Mouse (Mus musculus): Measurements from ENCODE around the gene Synrg. TPM values are rescaled to one million over a fixed set of nuclear protein-coding genes. Genes with fewer than 3 reads are reported as not detected.
A peak's percentile ranks its signal among the peaks of the same experiment; 100 is the strongest.

Synrg gene
- total RNA-seq, 2 experiments from 2014 or later, result 46.6 to 50.9 TPM

DNA sequence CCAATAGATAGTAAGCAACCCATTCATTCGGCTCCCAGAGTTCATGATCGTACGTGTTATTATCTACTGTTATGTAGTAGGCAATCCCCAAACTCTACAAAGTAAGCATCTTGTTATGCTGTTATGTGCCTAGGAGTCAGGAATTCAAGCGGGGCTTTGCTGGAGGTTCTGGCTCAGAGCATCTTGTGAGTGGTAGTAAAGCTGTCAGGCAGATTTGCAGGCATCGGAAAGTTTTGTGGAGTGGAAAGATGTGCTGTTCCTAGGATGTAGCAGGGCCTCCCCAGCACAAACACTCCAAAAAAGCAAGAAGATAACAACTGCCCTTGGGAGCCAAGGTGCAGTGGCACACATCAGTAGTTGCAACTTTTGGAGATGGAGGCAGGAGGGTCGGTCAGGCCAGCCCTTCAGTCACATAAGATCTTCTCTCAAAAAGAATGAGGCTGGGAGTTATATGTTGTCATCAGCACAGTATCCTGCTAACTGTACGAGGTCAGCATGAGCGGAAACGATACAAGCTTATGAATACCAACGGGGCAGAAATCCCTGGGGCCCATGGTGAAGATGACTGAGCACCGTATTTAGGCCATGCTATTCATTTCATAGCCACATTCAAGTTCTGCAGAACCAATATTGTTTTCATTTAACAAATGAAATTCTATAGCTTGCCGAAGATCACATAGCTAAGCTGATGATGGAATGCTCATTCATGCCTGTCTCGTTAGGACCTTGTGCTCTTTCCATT, 12.2 kb downstream of the Synrg start:
- intact Hi-C loops (cut with DNase I), result no loop called here
- no peak for DNase-seq (ENCODE audit: extremely low spot score in 1 of 2, low spot score in 2 of 2)

DNA sequence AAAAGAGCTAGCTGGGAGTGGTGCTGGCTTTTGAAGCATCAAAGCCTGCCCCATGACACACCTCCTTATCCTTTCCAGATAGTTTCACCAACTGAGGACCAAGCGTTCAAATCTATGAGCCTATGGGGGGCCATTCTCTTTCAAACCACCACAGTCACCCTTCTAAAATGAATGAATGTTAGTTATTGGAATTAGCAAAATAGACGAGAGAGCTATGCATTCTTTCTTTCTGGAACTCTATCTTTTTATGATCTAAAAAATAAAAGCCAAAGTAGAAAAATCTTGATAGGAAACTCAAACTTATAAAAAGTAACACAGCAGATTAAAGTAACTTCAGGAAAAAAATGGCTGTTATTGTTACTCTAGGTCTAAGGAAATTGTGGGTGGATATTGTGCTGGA, 13.6 kb downstream of the Synrg start:
- intact Hi-C loops (cut with DNase I), result no loop called here
- no peak for DNase-seq (ENCODE audit: extremely low spot score in 1 of 2, low spot score in 2 of 2)

GRCm38 (mm10) chr11:83979992-83980391, 15.8 kb downstream of the Synrg start:
- intact Hi-C loops (cut with DNase I), result no loop called here
- DNase-seq (ENCODE audit: extremely low spot score in 1 of 2, low spot score in 2 of 2), result no peak

GRCm38 (mm10) chr11:83981338-83981737, 17.1 kb downstream of the Synrg start:
- intact Hi-C loops (cut with DNase I), result no loop called here
- DNase-seq (ENCODE audit: extremely low spot score in 1 of 2, low spot score in 2 of 2), result no peak

GRCm38 (mm10) chr11:83991701-83992100, 27.5 kb downstream of the Synrg start:
- no peak for DNase-seq (ENCODE audit: extremely low spot score in 1 of 2, low spot score in 2 of 2)
- intact Hi-C loops (cut with DNase I), result no loop called here

GRCm38 (mm10) chr11:83993428-83993827, 29.2 kb downstream of the Synrg start:
- intact Hi-C loops (cut with DNase I), result no loop called here
- no peak for DNase-seq (ENCODE audit: extremely low spot score in 1 of 2, low spot score in 2 of 2)

GRCm38 (mm10) chr11:83994481-83994880, 30.3 kb downstream of the Synrg start:
- intact Hi-C loops (cut with DNase I), result no loop called here
- DNase-seq (ENCODE audit: extremely low spot score in 1 of 2, low spot score in 2 of 2), result no peak

DNA sequence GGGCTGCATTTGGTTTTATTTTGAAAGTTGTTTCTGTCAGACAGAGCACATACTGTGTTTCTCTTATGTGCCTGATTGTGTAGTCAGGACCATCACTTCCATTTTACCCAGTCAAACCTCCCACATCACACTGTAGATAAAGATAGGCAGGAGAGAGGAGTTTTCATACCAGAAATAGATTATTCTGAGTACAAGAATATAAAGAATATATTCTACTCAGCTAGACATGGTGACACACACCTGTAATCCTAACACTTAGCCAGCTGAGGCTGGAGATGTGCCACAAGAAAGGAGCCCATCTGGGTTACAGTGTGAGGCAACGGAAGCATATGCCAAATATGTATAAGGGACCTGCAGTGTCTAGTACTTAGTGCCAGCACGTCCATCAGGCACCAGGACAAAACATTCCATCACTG, 31.3 kb downstream of the Synrg start:
- DNase-seq (ENCODE audit: extremely low spot score in 1 of 2, low spot score in 2 of 2), result no peak
- intact Hi-C loops (cut with DNase I), result no loop called here

DNA sequence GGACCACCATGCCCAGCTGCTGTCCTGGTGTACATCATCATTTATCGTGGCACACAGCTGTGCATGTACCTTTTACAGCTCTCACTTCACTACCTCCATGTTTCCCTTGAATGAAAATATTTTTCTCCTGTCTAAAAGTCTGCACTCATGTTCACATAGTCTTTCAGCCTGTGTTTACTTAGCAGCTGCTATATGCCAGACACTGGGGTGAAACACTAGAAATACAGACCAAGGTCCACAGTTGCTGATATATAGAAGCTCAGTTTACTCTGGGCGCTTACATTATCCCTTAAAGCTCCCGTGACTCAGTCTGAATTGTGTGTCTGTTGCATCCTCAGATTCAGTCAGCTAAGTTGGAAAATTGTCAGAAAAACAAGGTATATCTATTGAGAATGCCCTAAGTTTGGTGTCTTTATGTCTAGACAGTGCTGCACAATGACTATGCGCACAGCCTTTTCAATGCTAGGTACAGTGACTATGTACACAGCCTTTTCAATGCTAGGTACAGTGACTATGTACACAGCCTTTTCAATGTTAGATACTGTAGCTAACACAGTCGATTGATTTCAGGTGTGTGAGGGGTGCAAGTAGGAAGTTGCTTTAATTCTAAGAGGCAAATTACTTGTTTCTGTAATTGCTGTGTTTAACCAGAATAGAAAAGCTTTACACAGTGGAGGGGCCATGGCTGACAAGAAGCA, 33.1 kb downstream of the Synrg start:
- intact Hi-C loops (cut with DNase I), result no loop called here
- DNase-seq (ENCODE audit: extremely low spot score in 1 of 2, low spot score in 2 of 2), result no peak

DNA sequence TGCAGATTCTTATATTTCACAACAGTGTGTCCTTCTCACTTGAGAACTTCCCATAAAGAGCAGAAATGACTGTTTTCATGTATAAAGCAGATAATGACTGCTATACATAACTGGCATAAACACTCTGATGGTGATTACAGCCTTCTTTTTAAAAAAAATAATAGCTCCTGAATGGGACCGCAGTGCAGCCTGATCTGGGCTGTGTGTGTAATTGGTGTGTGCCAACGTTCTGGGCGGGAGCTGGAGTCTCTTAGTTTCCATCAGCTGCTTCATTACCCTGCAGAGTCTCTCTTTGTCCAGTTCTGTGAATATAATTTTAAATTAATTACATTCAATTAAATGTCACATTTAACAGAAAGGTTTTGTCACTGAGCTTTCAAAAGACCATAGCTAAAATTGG, 34.8 kb downstream of the Synrg start:
- intact Hi-C loops (cut with DNase I), result no loop called here
- no peak for DNase-seq (ENCODE audit: extremely low spot score in 1 of 2, low spot score in 2 of 2)

GRCm38 (mm10) chr11:83999411-83999915, 35.2 kb downstream of the Synrg start:
- intact Hi-C loops (cut with DNase I), result no loop called here
- no peak for DNase-seq (ENCODE audit: extremely low spot score in 1 of 2, low spot score in 2 of 2)

- intact Hi-C loops (cut with DNase I), result no loop called here
- DNase-seq (ENCODE audit: extremely low spot score in 1 of 2, low spot score in 2 of 2), result no peak
Observed at GRCm38 (mm10) chr11:84001257-84001656, 37.0 kb downstream of the Synrg start.

GRCm38 (mm10) chr11:84003986-84004385, 39.8 kb downstream of the Synrg start:
- intact Hi-C loops (cut with DNase I), result no loop called here
- no peak for DNase-seq (ENCODE audit: extremely low spot score in 1 of 2, low spot score in 2 of 2)

DNA sequence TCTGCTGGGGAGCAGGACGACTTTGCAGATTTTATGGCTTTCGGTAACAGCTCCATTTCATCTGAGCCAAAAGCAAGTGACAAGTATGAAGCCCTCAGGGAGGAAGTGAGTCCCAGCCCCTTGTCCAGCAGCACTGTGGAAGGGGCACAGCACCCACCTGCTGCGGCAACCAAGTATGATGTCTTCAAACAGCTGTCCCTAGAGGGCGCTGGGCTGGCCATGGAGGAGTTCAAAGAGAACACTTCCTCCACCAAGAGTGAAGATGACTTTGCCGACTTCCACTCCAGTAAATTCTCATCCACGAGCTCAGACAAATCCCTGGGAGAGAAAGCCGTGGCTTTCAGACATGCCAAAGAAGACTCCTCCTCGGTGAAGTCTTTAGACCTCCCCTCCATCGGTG, 44.8 kb downstream of the Synrg start:
- intact Hi-C loops (cut with DNase I), result no loop called here
- DNase-seq (ENCODE audit: extremely low spot score in 1 of 2, low spot score in 2 of 2), result no peak

GRCm38 (mm10) chr11:84010411-84010810, 46.2 kb downstream of the Synrg start:
- no peak for DNase-seq (ENCODE audit: extremely low spot score in 1 of 2, low spot score in 2 of 2)
- intact Hi-C loops (cut with DNase I), result no loop called here

- intact Hi-C loops (cut with DNase I), result no loop called here
- no peak for DNase-seq (ENCODE audit: extremely low spot score in 1 of 2, low spot score in 2 of 2)
Observed at GRCm38 (mm10) chr11:84011050-84011449, 46.8 kb downstream of the Synrg start.

DNA sequence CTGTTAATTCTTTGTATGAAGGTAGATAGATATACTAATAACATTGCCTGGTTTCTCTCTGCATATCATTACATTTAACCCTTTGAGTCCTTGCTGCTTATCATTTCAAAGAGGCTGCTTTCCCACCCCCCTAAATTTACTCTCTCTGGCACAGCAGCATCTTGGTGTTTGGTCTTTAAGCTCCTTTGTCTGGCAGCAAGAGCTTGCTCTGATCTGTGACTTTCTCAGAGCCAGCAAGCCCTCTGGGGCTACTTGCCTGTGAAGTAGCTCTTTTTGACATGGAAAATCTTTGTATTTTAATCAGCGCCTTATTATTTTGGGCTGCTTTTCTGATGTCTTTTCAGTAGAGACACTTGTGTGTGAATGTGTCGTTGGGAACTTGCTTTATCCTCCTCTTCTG, 47.3 kb downstream of the Synrg start:
- DNase-seq (ENCODE audit: extremely low spot score in 1 of 2, low spot score in 2 of 2), result no peak
- intact Hi-C loops (cut with DNase I), result no loop called here

DNA sequence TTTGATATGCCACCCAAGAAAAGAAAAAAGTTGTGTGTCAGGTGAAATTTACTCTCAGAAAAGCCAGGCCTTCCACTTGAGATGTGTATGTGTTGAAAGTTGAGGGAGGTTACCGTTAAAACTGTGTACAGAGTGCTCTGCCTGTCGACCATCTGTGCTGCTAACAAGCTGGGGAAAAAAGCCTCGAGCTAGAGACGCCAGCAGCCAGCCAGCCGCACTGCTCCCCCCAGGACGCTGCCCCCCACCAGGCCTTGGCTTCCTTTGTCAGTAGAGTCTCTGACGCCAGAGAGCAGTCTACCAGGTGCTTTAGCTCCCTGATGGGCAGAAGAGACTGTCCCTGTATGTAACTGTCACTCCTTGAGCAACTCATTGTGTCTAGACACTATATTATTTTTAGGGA, 48.9 kb downstream of the Synrg start:
- intact Hi-C loops (cut with DNase I), result no loop called here
- DNase-seq (ENCODE audit: extremely low spot score in 1 of 2, low spot score in 2 of 2), result peak; percentile 24 to 47

- intact Hi-C loops (cut with DNase I), result no loop called here
Observed at GRCm38 (mm10) chr11:84016147-84016809, 52.0 kb downstream of the Synrg start.

More at GRCm38 (mm10) chr11:84016147-84016809, 52.0 kb downstream of the Synrg start:
- DNase-seq (ENCODE audit: extremely low spot score in 1 of 2, low spot score in 2 of 2), result no peak
